Mouse (Mus musculus): ENCODE results near the gene Edil3. TPM values are rescaled to one million over a fixed set of nuclear protein-coding genes. Genes with fewer than 3 reads are reported as not detected.

The Edil3 gene
- polyA plus RNA-seq, 1 experiment = 42.6 TPM

DNA sequence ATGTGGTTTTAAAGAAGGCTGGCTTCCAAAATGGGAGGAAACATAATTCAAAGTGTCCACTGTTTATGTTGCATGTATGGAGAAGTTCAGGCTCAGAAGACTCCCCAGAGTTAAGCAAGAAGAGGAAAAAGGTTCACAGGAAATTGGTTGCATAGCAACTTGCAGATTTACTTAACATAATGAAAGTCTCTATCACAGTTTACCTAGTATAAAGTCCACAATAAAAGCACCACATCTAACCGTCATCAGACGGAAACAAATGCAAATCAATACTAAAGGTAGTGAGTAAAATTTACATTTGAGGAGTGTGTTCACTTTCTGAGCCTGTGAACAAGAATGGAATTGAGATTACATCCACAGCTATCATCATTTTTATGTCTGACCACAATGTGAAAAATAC is 353.9 kb downstream of the Edil3 start:
- no peak for TF ChIP-seq CTCF (IDR thresholded peaks at IDR 0.05; ENCODE audit: borderline replicate concordance, insufficient read depth, low read length)
- no peak for TF ChIP-seq POLR2A (IDR thresholded peaks at IDR 0.05; ENCODE audit: low read depth, low read length)
- Histone ChIP-seq H3K4me1 (ENCODE audit: control insufficient read depth, insufficient read depth, low read length) (no peaks in the 10 kb centered on the region), H3K27ac (ENCODE audit: insufficient read depth, low read length) (no peak overlapping the region), H3K4me3 (ENCODE audit: insufficient read depth, low read length) (no peak overlapping the region)

DNA sequence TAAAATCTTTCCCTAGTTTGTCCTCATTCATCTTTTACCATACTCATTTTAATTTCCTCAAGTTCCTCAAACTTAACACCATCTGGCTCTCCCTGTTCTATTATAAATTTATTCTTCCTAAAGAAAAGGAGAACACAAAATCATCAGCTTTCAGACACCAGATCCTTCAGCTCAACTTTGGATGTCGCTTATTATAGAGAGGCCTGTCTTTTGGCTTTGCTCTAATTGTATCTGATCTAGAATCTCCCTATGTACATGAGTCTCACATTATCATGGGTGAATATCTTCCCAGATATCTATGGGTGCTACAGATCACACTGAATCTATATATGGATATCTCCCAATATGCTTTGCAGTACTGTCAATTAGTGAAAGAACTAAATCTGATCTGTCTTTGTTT is 367.8 kb downstream of the Edil3 start:
- H3K4me1 ChIP-seq (ENCODE audit: control insufficient read depth, insufficient read depth, low read length) = no peaks in the 10 kb centered on the region
- H3K27ac ChIP-seq (ENCODE audit: insufficient read depth, low read length) = no peak overlapping the region
- no peak for TF ChIP-seq CTCF (IDR thresholded peaks at IDR 0.05; ENCODE audit: borderline replicate concordance, insufficient read depth, low read length)
- no peak for TF ChIP-seq POLR2A (IDR thresholded peaks at IDR 0.05; ENCODE audit: low read depth, low read length)
- no peak overlapping the region for H3K4me3 ChIP-seq (ENCODE audit: insufficient read depth, low read length)

DNA sequence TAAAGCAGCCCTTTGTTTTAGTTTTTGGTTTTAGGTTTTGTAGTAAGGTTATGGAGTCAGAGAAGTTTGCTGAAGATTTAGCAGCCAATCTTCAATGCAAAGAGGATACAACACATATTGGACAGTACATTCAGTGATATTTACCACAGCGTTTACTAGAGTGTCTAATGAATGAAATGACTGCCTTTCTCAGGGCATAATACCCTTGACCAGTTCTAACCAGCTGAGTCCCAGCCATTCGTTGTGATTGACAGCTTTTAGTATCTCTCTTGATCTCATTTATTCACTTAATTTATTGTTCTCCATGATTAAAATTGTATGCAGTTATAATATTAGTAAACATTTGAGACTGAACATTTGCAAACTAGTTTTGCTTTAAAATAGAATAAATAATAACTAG is 375.7 kb downstream of the Edil3 start:
- H3K4me1 ChIP-seq (ENCODE audit: control insufficient read depth, insufficient read depth, low read length) = no peaks in the 10 kb centered on the region
- H3K27ac ChIP-seq (ENCODE audit: insufficient read depth, low read length) = no peak overlapping the region
- TF ChIP-seq POLR2A (IDR thresholded peaks at IDR 0.05; ENCODE audit: low read depth, low read length) = no peak
- no peak for TF ChIP-seq CTCF (IDR thresholded peaks at IDR 0.05; ENCODE audit: borderline replicate concordance, insufficient read depth, low read length)
- no peak overlapping the region for H3K4me3 ChIP-seq (ENCODE audit: insufficient read depth, low read length)

DNA sequence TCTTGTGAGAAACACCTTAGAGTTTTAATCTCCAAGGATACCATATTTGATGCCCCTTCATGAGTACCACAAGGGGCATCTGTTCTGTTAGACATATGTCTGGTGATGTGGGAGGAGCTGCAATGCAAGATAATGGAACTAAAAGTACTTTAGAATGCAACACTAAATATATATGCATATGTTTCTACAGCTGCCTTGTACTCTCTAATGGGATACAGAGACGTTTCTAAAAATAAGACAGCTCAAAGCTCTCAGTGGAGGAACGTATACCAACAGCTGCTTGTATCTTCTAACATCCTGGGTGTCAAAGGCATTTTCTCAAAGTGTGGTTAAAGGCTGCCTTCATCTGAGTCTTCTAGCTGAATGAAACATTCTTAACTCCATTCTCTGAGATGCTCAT is 378.0 kb downstream of the Edil3 start:
- TF ChIP-seq CTCF (IDR thresholded peaks at IDR 0.05; ENCODE audit: borderline replicate concordance, insufficient read depth, low read length) (no peak), POLR2A (IDR thresholded peaks at IDR 0.05; ENCODE audit: low read depth, low read length) (no peak)
- Histone ChIP-seq H3K4me3 (ENCODE audit: insufficient read depth, low read length) (no peak overlapping the region), H3K27ac (ENCODE audit: insufficient read depth, low read length) (no peak overlapping the region), H3K4me1 (ENCODE audit: control insufficient read depth, insufficient read depth, low read length) (no peaks in the 10 kb centered on the region)

DNA sequence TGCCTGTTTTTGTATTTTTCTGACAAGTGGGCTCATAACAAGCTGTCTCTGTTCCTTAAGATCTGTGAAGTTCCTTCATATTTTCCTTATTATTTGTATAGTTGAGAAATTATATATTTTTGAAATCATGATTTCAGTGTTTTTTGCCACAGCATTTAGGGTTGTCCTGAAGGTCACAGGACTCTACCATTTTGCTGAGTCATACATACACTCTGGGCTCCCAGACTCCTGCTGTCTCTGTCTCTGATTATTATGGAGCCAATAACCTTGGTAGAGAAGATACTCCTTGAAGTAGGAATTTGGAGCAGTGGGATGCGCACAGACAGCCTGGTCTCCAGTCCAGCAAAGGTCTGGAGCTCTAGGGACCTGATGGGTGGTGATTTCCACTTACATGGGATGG is 416.8 kb downstream of the Edil3 start:
- TF ChIP-seq POLR2A (IDR thresholded peaks at IDR 0.05; ENCODE audit: low read depth, low read length) (no peak), CTCF (IDR thresholded peaks at IDR 0.05; ENCODE audit: borderline replicate concordance, insufficient read depth, low read length) (no peak)
- Histone ChIP-seq H3K27ac (ENCODE audit: insufficient read depth, low read length) (no peak overlapping the region), H3K4me1 (ENCODE audit: control insufficient read depth, insufficient read depth, low read length) (no peaks in the 10 kb centered on the region), H3K4me3 (ENCODE audit: insufficient read depth, low read length) (no peak overlapping the region)

DNA sequence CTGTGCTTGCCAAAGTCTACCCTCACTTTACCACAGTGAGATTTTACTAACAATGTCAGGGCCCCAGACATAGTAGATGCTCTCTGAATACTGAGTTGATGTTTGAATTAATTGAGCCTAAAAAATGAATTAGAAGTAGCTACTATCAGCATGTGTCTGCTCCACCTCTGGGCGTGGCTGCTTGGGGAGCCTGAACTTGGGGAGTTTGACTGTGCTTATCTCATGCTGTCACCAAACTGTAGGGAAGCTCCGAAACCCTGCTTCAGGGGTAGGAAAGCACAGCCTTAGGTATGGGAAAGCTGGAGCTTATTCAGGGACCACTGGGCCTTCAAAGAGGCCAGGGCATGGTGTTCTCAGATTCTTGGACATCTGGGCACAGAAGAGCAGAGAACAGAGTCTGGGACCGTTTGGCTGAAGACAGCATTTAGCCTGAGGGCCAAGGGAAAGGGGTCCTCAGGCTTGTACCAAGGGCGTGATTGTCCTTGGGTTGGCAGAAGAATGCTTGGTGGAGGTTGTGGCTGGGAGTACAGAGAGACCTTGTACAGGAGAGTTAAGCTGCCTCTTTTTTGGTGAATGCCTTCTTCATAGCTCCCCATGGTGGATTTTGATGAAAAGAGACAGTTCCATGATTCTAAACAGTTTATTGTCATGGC is 432.8 kb downstream of the Edil3 start:
- Histone ChIP-seq H3K4me3 (ENCODE audit: insufficient read depth, low read length) (no peak overlapping the region), H3K4me1 (ENCODE audit: control insufficient read depth, insufficient read depth, low read length) (no peaks in the 10 kb centered on the region), H3K27ac (ENCODE audit: insufficient read depth, low read length) (no peak overlapping the region)
- no peak for TF ChIP-seq CTCF (IDR thresholded peaks at IDR 0.05; ENCODE audit: borderline replicate concordance, insufficient read depth, low read length)
- no peak for TF ChIP-seq POLR2A (IDR thresholded peaks at IDR 0.05; ENCODE audit: low read depth, low read length)

DNA sequence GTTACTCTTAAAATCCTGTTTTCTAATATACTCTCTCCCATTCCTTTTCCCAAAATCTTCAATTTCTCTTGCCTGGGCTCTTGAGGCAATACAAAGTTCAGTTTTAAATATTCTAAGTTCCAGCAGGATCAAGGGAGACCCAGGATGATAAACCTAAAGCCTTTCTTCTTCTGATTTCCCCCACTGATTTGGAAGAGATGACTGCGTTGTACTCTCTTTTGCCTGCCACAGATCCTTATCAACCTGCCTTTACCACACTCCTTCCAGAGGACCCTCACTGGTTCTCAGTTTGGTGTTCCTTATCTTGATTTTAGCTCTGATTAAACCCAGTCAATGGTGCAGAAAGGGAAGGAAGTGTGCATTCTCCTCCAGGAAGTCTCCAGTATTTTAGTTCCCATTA is 435.6 kb downstream of the Edil3 start:
- Histone ChIP-seq H3K27ac (ENCODE audit: insufficient read depth, low read length) (no peak overlapping the region), H3K4me3 (ENCODE audit: insufficient read depth, low read length) (no peak overlapping the region), H3K4me1 (ENCODE audit: control insufficient read depth, insufficient read depth, low read length) (no peaks in the 10 kb centered on the region)
- TF ChIP-seq CTCF (IDR thresholded peaks at IDR 0.05; ENCODE audit: borderline replicate concordance, insufficient read depth, low read length) (no peak), POLR2A (IDR thresholded peaks at IDR 0.05; ENCODE audit: low read depth, low read length) (no peak)

DNA sequence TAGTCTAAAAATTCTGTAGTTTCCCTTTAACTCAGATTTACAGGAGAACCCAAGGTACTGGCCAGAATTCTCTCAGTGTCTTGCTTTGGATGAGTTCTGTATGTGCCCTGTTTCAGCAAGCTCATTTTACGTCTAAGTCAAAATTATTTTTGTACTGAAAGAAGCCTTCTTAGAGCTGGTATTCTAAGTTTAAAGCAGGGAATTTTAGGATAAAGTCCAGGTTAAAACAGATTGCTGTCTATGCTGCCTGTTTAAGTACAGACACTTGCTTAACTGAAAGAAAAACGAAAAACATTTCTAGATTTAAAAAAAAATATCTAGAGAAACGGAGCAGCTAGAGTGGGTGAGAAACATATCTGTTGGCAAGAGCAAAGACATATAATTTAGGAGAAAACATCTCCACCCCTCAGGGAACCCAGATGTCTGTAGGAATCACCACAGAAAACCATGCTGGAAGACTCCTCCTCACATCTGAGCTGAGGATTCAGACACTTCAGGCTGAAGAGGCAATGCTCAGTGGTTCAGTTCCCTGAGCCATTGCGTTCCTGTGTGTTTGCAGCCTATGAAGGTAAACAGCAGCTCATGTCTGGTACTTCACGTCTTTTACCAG is 465.5 kb downstream of the Edil3 start:
- no peak overlapping the region for H3K27ac ChIP-seq (ENCODE audit: insufficient read depth, low read length)
- no peaks in the 10 kb centered on the region for H3K4me1 ChIP-seq (ENCODE audit: control insufficient read depth, insufficient read depth, low read length)
- TF ChIP-seq POLR2A (IDR thresholded peaks at IDR 0.05; ENCODE audit: low read depth, low read length) = no peak
- TF ChIP-seq CTCF (IDR thresholded peaks at IDR 0.05; ENCODE audit: borderline replicate concordance, insufficient read depth, low read length) = no peak
- H3K4me3 ChIP-seq (ENCODE audit: insufficient read depth, low read length) = no peak overlapping the region

DNA sequence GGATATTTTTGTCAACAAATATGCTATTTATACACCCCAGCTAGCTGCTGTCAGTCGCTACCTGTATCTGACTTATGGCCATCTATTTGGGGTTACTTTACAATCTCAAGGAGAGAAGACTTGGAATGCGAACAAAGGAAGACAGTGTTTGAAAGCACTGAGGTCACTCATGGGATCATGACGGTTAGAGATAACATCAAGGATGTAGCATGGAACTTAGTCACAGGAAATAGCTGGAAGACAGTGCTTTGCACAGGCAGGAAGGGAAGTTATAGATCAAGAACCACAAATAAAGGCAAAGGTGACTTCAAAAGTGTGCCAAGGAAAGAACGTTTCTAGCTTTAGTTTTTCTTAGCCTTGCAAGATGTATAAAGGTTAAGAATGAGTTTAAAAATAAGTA is 466.9 kb downstream of the Edil3 start:
- no peak for TF ChIP-seq CTCF (IDR thresholded peaks at IDR 0.05; ENCODE audit: borderline replicate concordance, insufficient read depth, low read length)
- no peak for TF ChIP-seq POLR2A (IDR thresholded peaks at IDR 0.05; ENCODE audit: low read depth, low read length)
- Histone ChIP-seq H3K27ac (ENCODE audit: insufficient read depth, low read length) (no peak overlapping the region), H3K4me1 (ENCODE audit: control insufficient read depth, insufficient read depth, low read length) (no peaks in the 10 kb centered on the region), H3K4me3 (ENCODE audit: insufficient read depth, low read length) (no peak overlapping the region)

DNA sequence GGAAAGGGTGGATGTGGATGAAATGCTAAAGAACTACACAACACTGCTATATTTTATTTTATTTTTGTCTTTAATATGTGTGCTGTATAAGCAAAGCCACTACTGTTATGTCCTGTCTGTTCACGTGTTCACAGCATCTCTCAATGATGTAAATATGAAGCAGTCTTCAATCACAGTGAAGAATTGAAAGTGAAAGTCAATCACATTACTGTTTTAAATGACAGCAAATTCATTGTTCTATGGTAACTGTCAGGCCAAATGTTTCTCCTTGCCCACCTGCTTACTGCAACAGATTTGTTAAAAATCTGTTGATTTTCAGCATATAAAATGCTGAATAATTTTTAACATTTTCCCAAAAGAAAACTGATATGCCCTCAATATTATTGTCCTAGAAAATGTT is 499.9 kb downstream of the Edil3 start:
- H3K4me1 ChIP-seq (ENCODE audit: control insufficient read depth, insufficient read depth, low read length) = no peaks in the 10 kb centered on the region
- H3K4me3 ChIP-seq (ENCODE audit: insufficient read depth, low read length) = no peak overlapping the region
- no peak for TF ChIP-seq CTCF (IDR thresholded peaks at IDR 0.05; ENCODE audit: borderline replicate concordance, insufficient read depth, low read length)
- no peak overlapping the region for H3K27ac ChIP-seq (ENCODE audit: insufficient read depth, low read length)

All from embryonic fibroblast, embryonic 13.5 days (primary cell).